Mouse (Mus musculus): Measurements from ENCODE around the gene Ankrd6. TPM values are rescaled to one million over a fixed set of nuclear protein-coding genes. Genes with fewer than 3 reads are reported as not detected.

The Ankrd6 gene
- polyA plus RNA-seq, 1 experiment from 2014 or later = 5.6 TPM

DNA sequence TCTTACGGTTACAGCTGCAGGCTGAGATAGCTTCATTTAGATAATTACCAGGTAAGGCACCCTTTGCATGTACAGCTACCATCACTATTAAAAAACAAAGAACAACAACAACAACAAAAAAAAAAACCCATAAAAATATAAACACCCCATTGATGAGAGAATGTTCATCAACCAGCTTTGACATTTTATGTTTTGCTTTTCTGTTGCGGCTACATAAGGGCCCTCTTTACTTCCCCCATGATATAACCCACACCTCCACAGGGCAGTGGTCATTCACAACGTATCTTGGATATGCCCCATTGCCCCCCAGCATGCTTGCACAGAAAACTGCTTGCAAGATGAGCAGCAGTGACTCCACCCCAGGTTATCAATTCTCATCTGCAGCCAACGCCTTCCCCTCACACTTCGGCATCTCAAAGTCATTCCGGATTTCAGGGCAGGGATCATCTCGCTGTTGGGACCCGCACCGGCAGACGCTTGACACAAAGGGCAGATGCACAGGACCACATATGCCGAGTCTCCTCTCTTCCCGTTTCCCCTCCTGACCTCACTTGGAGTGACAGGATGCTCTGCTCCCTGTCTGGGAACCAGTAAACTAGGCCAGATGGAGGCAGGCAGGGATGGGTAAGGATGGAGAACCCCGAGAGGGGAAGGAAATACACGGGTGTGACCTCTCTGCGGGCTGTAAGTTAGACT is 87.7 kb downstream of the Ankrd6 start:
- Histone ChIP-seq H3K9ac (ENCODE audit: low read length) (no peak overlapping the region), H3K27ac (ENCODE audit: low read length) (no peak overlapping the region), H3K4me3 (ENCODE audit: low read length) (no peak overlapping the region), H3K9me3 (replicated peaks; ENCODE audit: control insufficient read depth, low read length) (no peaks in the 10 kb centered on the region), H3K36me3 (ENCODE audit: control insufficient read depth, insufficient read depth) (no peaks in the 10 kb centered on the region), H3K4me2 (ENCODE audit: low read depth, low read length) (no peak overlapping the region), H3K4me1 (ENCODE audit: control insufficient read depth, insufficient read depth, low read length) (peaks cover 11% of the 10 kb centered on the region), H3K27me3 (ENCODE audit: control insufficient read depth, insufficient read depth, low read length) (0 out of 2 replicates have a peak, but pooled peaks cover 7% of the 10 kb centered on the region)
- WGBS = 45% methylated on average over 15 of the region's 15 CpGs
- no peak for ATAC-seq (replicated peaks; ENCODE audit: extremely low read depth, insufficient read depth, low FRiP score)

DNA sequence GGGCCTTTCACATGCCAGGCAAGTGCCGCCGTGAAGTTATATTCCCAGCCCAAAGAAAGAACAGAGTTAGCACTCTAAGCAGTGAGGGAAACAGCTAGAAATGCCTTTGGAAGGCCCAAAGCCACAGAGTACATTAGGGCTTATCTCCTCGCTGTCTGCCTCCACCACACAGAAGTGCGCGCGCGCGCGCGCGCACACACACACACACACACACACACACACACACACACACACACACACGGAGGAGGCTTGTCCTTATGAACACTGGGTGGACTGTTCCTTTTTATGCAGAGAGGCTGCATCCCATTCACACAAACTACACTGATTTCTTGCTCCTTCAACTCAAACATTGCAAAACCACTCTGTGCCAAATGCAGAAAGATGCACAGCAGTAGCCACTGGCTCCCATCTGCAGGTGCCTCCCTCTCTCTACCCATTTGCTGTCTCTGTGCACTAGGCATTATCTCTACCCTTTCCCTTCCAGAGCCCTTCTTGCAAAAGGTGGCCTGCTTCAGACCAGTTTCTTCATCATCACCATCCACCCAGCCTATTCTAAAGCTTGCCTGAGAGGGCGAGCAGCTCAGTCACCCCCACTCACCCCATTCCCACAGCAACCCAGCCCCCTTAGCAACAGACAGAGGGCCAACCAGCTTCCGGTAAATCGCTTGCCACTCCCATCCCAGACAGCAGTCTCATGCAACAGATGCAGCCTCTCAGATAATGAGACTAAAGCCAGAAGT is 88.5 kb downstream of the Ankrd6 start:
- Histone ChIP-seq H3K4me1 (ENCODE audit: control insufficient read depth, insufficient read depth, low read length) (peaks cover 11% of the 10 kb centered on the region), H3K9me3 (replicated peaks; ENCODE audit: control insufficient read depth, low read length) (no peaks in the 10 kb centered on the region), H3K27me3 (ENCODE audit: control insufficient read depth, insufficient read depth, low read length) (0 out of 2 replicates have a peak, but pooled peaks cover 5% of the 10 kb centered on the region), H3K9ac (ENCODE audit: low read length) (no peak overlapping the region), H3K4me2 (ENCODE audit: low read depth, low read length) (no peak overlapping the region), H3K4me3 (ENCODE audit: low read length) (no peak overlapping the region), H3K36me3 (ENCODE audit: control insufficient read depth, insufficient read depth) (no peaks in the 10 kb centered on the region), H3K27ac (ENCODE audit: low read length) (no peak overlapping the region)
- 73% methylated on average over 15 of the region's 15 CpGs for WGBS
- no peak for ATAC-seq (replicated peaks; ENCODE audit: extremely low read depth, insufficient read depth, low FRiP score)

DNA sequence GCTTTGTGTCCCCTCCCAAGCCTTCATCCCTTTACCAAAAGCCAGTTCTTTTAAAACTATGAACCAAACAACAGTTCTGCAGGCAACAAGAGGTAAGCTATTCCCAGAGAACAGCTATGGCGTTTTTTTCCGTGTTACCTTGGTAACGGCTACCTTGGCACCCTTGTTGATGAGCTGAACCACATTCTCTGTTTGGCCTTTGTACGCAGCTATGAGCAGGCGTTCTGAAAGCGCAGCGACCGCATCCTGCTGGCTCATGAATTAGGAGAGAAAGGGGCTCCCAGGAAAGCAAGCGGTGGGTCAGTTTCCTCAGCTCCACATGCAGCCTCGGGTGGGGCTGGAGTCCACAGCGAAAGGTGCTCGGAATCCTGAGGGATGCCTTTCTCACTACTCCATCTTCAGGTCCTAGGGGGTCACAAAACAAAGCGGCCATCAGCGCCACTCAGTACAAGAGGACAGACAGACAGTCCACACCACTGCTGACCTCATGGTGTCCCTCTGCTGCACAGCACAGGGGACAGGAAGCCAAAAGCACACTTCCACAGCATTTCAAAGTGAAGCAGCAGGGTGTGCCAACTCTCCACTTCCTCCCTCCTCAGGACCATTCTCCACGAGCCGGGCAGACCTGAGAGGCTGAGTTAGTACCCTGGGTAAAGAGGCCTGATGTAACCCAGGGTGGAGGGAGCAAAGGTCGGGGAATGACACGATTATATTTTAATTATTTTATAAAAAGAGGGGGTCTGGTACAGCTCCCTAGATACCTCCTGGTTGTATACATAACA is 90.3 kb downstream of the Ankrd6 start:
- Histone ChIP-seq H3K36me3 (ENCODE audit: control insufficient read depth, insufficient read depth) (no peaks in the 10 kb centered on the region), H3K9ac (ENCODE audit: low read length) (no peak overlapping the region), H3K27me3 (ENCODE audit: control insufficient read depth, insufficient read depth, low read length) (0 out of 2 replicates have a peak, but pooled peaks cover 5% of the 10 kb centered on the region), H3K4me3 (ENCODE audit: low read length) (no peak overlapping the region), H3K9me3 (replicated peaks; ENCODE audit: control insufficient read depth, low read length) (no peaks in the 10 kb centered on the region), H3K4me2 (ENCODE audit: low read depth, low read length) (no peak overlapping the region), H3K27ac (ENCODE audit: low read length) (no peak overlapping the region), H3K4me1 (ENCODE audit: control insufficient read depth, insufficient read depth, low read length) (peaks cover 11% of the 10 kb centered on the region)
- WGBS = 80% methylated on average over 18 of the region's 18 CpGs
- ATAC-seq (replicated peaks; ENCODE audit: extremely low read depth, insufficient read depth, low FRiP score) = no peak

DNA sequence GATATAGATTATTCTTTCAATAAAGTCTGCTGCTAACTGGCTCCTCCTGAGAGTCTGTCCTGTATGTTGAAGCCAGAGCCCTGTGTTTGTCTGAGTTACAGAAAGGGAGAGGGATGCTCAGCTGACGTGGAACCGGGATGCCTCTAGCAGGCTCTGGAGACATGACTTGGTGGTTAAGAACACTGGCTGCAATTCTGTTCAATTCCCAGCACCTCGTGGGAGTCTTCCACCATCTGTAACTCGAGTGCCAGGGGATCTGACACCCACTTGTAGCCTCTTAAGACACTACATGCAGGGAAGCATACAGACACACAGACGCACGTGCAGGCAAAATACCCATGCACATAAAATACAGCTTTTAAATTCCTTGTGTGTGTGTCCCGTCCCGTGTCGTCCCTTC is 95.1 kb downstream of the Ankrd6 start:
- Histone ChIP-seq H3K9ac (ENCODE audit: low read length) (no peak overlapping the region), H3K4me2 (ENCODE audit: low read depth, low read length) (no peak overlapping the region), H3K4me3 (ENCODE audit: low read length) (no peak overlapping the region), H3K36me3 (ENCODE audit: control insufficient read depth, insufficient read depth) (no peaks in the 10 kb centered on the region), H3K4me1 (ENCODE audit: control insufficient read depth, insufficient read depth, low read length) (no peaks in the 10 kb centered on the region), H3K9me3 (replicated peaks; ENCODE audit: control insufficient read depth, low read length) (no peaks in the 10 kb centered on the region), H3K27me3 (ENCODE audit: control insufficient read depth, insufficient read depth, low read length) (no peaks in the 10 kb centered on the region), H3K27ac (ENCODE audit: low read length) (no peak overlapping the region)
- no peak for ATAC-seq (replicated peaks; ENCODE audit: extremely low read depth, insufficient read depth, low FRiP score)
- WGBS = 52% methylated on average over 9 of the region's 9 CpGs

DNA sequence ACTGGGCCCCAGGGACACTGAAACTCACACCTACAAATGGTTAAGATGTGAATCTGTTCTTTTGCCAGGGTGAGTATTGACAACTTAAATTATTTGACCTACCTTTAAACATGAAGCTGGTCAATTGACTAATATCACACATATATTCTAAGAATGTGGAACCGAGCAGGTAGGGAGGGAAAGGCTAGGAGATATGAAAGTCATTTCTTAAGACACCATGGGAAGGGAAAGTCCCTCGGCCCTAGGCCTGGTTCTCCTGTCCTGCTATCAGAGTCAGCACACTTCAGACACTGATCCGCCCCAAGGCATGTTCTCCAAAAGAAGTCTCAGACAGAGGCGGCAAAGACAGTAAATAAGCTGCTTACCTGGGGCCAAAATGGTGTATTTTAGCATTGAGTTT is 95.7 kb downstream of the Ankrd6 start:
- no peaks in the 10 kb centered on the region for H3K4me1 ChIP-seq (ENCODE audit: control insufficient read depth, insufficient read depth, low read length)
- H3K4me2 ChIP-seq (ENCODE audit: low read depth, low read length) = no peak overlapping the region
- no peaks in the 10 kb centered on the region for H3K36me3 ChIP-seq (ENCODE audit: control insufficient read depth, insufficient read depth)
- H3K9me3 ChIP-seq (replicated peaks; ENCODE audit: control insufficient read depth, low read length) = no peaks in the 10 kb centered on the region
- H3K9ac ChIP-seq (ENCODE audit: low read length) = no peak overlapping the region
- WGBS = 79% methylated on average over 4 of the region's 4 CpGs
- no peak overlapping the region for H3K4me3 ChIP-seq (ENCODE audit: low read length)
- no peak overlapping the region for H3K27ac ChIP-seq (ENCODE audit: low read length)
- no peaks in the 10 kb centered on the region for H3K27me3 ChIP-seq (ENCODE audit: control insufficient read depth, insufficient read depth, low read length)
- ATAC-seq (replicated peaks; ENCODE audit: extremely low read depth, insufficient read depth, low FRiP score) = no peak

DNA sequence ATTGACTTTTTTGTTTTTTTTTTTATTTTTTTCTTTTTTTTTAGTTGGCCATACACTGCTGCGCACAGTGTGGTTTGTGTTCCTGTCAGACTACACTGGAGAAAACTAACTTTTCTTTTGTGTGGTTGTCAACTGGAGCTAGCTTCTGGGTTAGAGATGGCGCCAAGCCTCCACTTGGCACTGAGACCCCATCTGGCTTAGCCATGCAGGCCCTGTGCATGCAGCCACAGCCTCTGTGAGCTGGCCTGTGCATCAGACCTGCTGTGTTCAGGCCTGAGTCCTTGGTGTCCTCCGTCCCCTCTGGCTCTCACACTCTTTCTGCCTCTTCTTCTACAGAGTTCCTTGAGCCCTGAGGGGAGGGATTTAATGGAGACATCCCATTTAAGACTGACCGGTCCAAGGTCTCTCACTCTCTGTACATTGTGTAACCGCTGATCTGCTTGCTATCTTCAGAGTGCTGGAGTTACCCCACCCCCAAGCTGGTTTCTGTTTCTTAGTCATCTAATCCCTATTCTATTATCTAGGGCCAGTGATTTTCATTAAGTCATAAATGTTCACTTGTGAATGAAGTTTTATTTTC is 96.9 kb downstream of the Ankrd6 start:
- H3K4me2 ChIP-seq (ENCODE audit: low read depth, low read length) = no peak overlapping the region
- no peaks in the 10 kb centered on the region for H3K4me1 ChIP-seq (ENCODE audit: control insufficient read depth, insufficient read depth, low read length)
- H3K4me3 ChIP-seq (ENCODE audit: low read length) = no peak overlapping the region
- ATAC-seq (replicated peaks; ENCODE audit: extremely low read depth, insufficient read depth, low FRiP score) = no peak
- H3K27me3 ChIP-seq (ENCODE audit: control insufficient read depth, insufficient read depth, low read length) = no peaks in the 10 kb centered on the region
- no peak overlapping the region for H3K9ac ChIP-seq (ENCODE audit: low read length)
- H3K36me3 ChIP-seq (ENCODE audit: control insufficient read depth, insufficient read depth) = no peaks in the 10 kb centered on the region
- H3K9me3 ChIP-seq (replicated peaks; ENCODE audit: control insufficient read depth, low read length) = no peaks in the 10 kb centered on the region
- WGBS = 82% methylated on average over 5 of the region's 5 CpGs
- no peak overlapping the region for H3K27ac ChIP-seq (ENCODE audit: low read length)

DNA sequence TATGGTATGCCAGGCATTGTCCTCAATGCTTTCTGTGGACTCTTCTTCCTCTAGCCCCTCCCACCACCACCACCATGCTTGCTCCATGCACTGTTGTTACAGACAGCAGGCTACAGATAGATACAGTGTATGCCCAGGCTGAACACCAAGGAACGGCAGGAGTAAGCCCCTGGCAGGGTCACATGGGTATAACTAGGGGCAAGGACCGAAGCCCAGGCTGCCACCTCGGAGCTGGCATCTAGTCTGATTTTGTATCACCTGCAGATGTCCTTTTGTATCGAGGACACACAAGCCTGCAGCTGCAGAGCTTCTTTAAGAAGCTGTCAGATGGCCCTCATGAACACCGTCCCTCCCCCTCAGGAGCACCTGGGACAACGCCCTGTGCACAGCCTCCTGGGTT is 97.8 kb downstream of the Ankrd6 start:
- H3K4me3 ChIP-seq (ENCODE audit: low read length) = no peak overlapping the region
- H3K27me3 ChIP-seq (ENCODE audit: control insufficient read depth, insufficient read depth, low read length) = no peaks in the 10 kb centered on the region
- no peaks in the 10 kb centered on the region for H3K4me1 ChIP-seq (ENCODE audit: control insufficient read depth, insufficient read depth, low read length)
- H3K4me2 ChIP-seq (ENCODE audit: low read depth, low read length) = no peak overlapping the region
- no peaks in the 10 kb centered on the region for H3K9me3 ChIP-seq (replicated peaks; ENCODE audit: control insufficient read depth, low read length)
- no peak overlapping the region for H3K27ac ChIP-seq (ENCODE audit: low read length)
- H3K36me3 ChIP-seq (ENCODE audit: control insufficient read depth, insufficient read depth) = no peaks in the 10 kb centered on the region
- peak; percentile 41; the same call in 1 of the 2 replicates for ATAC-seq (replicated peaks; ENCODE audit: extremely low read depth, insufficient read depth, low FRiP score)
- H3K9ac ChIP-seq (ENCODE audit: low read length) = no peak overlapping the region
- 69% methylated on average over 6 of the region's 6 CpGs for WGBS

DNA sequence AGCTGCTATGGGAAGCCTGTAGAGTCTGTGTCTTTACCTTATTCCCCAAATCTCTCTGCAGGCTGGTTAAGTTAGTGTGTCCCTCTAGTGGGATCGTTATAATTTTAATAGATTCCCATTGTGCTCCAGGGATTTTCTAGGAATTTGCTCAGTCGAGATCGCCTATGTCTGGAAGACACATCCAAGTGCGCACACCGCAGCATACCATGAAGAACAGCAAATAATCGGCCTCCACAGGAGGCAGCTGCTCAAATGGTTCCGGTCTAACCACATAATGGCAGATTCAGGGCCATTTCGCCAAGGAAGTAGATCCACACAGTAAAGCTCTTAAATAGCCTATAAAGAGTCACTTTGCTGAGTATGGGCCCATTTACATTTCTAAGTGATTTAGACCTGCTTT is 98.3 kb downstream of the Ankrd6 start:
- no peak overlapping the region for H3K27ac ChIP-seq (ENCODE audit: low read length)
- H3K4me3 ChIP-seq (ENCODE audit: low read length) = no peak overlapping the region
- 92% methylated on average over 8 of the region's 8 CpGs for WGBS
- no peak overlapping the region for H3K4me2 ChIP-seq (ENCODE audit: low read depth, low read length)
- H3K9ac ChIP-seq (ENCODE audit: low read length) = no peak overlapping the region
- no peaks in the 10 kb centered on the region for H3K27me3 ChIP-seq (ENCODE audit: control insufficient read depth, insufficient read depth, low read length)
- ATAC-seq (replicated peaks; ENCODE audit: extremely low read depth, insufficient read depth, low FRiP score) = no peak
- H3K4me1 ChIP-seq (ENCODE audit: control insufficient read depth, insufficient read depth, low read length) = no peaks in the 10 kb centered on the region
- H3K9me3 ChIP-seq (replicated peaks; ENCODE audit: control insufficient read depth, low read length) = no peaks in the 10 kb centered on the region
- no peaks in the 10 kb centered on the region for H3K36me3 ChIP-seq (ENCODE audit: control insufficient read depth, insufficient read depth)

Data from heart, embryonic 16.5 days (tissue).